Mouse (Mus musculus) ES-CJ7 (cell line): Measurements from ENCODE around the gene Cdc73.

Experiments
- DNase-seq: peaks from one replicate; pipeline ENCODE4 v3.0.0; 2011; ENCODE audit warnings: low read depth, low spot score

Gene Cdc73

GRCm38 (mm10) chr1:143675734-143676361, 26.8 kb downstream of the Cdc73 start:
- DNase-seq = no peak

GRCm38 (mm10) chr1:143664786-143665185, 37.9 kb downstream of the Cdc73 start:
- DNase-seq = peak; percentile 50

- no peak for DNase-seq
Measured at GRCm38 (mm10) chr1:143663197-143663596, 39.5 kb downstream of the Cdc73 start.

- DNase-seq = no peak
Measured at GRCm38 (mm10) chr1:143653646-143654045, 49.0 kb downstream of the Cdc73 start.

- DNase-seq = no peak
Measured at GRCm38 (mm10) chr1:143650317-143650716, 52.4 kb downstream of the Cdc73 start.

GRCm38 (mm10) chr1:143646219-143646618, 56.5 kb downstream of the Cdc73 start:
- DNase-seq = no peak

GRCm38 (mm10) chr1:143645386-143645785, 57.3 kb downstream of the Cdc73 start:
- DNase-seq = no peak

- DNase-seq = peak; percentile 63
Measured at GRCm38 (mm10) chr1:143644221-143644620, 58.5 kb downstream of the Cdc73 start.

GRCm38 (mm10) chr1:143640650-143641407, 61.9 kb downstream of the Cdc73 start, which contains the start of gene B3galt2:
TSS of gene B3galt2 (plus strand) at chr1:143640664.
- no peak for DNase-seq

- no peak for DNase-seq
Measured at GRCm38 (mm10) chr1:143632854-143633587, 69.7 kb downstream of the Cdc73 start.

- DNase-seq = no peak
Measured at GRCm38 (mm10) chr1:143632361-143632760, 70.3 kb downstream of the Cdc73 start.

- DNase-seq = no peak
Measured at GRCm38 (mm10) chr1:143631337-143631736, 71.4 kb downstream of the Cdc73 start.

- DNase-seq = no peak
Measured at GRCm38 (mm10) chr1:143622634-143623033, 80.1 kb downstream of the Cdc73 start.

- no peak for DNase-seq
Measured at GRCm38 (mm10) chr1:143621930-143622329, 80.8 kb downstream of the Cdc73 start.

GRCm38 (mm10) chr1:143619760-143620159, 82.9 kb downstream of the Cdc73 start:
- no peak for DNase-seq

GRCm38 (mm10) chr1:143612901-143613300, 89.8 kb downstream of the Cdc73 start:
- peak; percentile 50 for DNase-seq

- DNase-seq = no peak
Measured at GRCm38 (mm10) chr1:143608911-143609310, 93.8 kb downstream of the Cdc73 start.

GRCm38 (mm10) chr1:143596864-143597263, 105.8 kb downstream of the Cdc73 start:
- no peak for DNase-seq

GRCm38 (mm10) chr1:143576824-143577543, 125.7 kb downstream of the Cdc73 start:
- no peak for DNase-seq

- no peak for DNase-seq
Measured at GRCm38 (mm10) chr1:143558235-143558634, 144.5 kb downstream of the Cdc73 start.

- DNase-seq = peak; percentile 96
Measured at GRCm38 (mm10) chr1:143555533-143555932, 147.2 kb downstream of the Cdc73 start.

- no peak for DNase-seq
Measured at GRCm38 (mm10) chr1:143554621-143555020, 148.1 kb downstream of the Cdc73 start.
